Mouse (Mus musculus) ES-E14 (cell line): Measurements from ENCODE around the gene Gss.

Experiments
- HCFC1 ChIP-seq: IDR thresholded peaks from 2 replicates; pipeline ENCODE4 v1.6.1; 2012; ENCODE audit warnings: low read length, inconsistent platforms, borderline replicate concordance; ENCODE audit not compliant: insufficient read depth
- ZC3H11A ChIP-seq: IDR thresholded peaks from 2 replicates; pipeline ENCODE4 v1.6.1; 2012; ENCODE audit warnings: low read depth, mild to moderate bottlenecking, inconsistent platforms, low read length, borderline replicate concordance

GRCm38 (mm10) chr2:155627030-155627738 lies 34.6 kb upstream of the Gss start:
- no peak for TF ChIP-seq ZC3H11A
- no peak for TF ChIP-seq HCFC1
